Mouse (Mus musculus) c-Kit-positive CD71-positive TER-119-positive erythroid progenitor cells, embryonic 14.5 days (primary cell): Measurements from ENCODE around the gene Ssr4.

Experiments used
- DNase-seq: peaks from one replicate; pipeline ENCODE4 v3.0.0-alpha.2; 2013; ENCODE audit warnings: low spot score

The Ssr4 gene

GRCm38 (mm10) chrX:73815072-73815471, 28.2 kb downstream of the Ssr4 start:
- DNase-seq: no peak

- no peak for DNase-seq
Measured at GRCm38 (mm10) chrX:73816596-73817314, 29.9 kb downstream of the Ssr4 start.

GRCm38 (mm10) chrX:73823747-73824146, 36.9 kb downstream of the Ssr4 start:
- no peak for DNase-seq

- DNase-seq: no peak
Measured at GRCm38 (mm10) chrX:73824185-73825151, 37.6 kb downstream of the Ssr4 start, which contains the start of gene Pdzd4. Gene Pdzd4 (minus strand): TSS chrX:73824969.

- DNase-seq: no peak
Measured at GRCm38 (mm10) chrX:73835731-73836130, 48.9 kb downstream of the Ssr4 start.

GRCm38 (mm10) chrX:73836691-73837090, 49.9 kb downstream of the Ssr4 start:
- no peak for DNase-seq
